Mouse (Mus musculus) G1E (cell line): Measurements from ENCODE around the gene Rassf8. TPM values are rescaled to one million over a fixed set of nuclear protein-coding genes. Genes with fewer than 3 reads are reported as not detected.

Experiments
- ATAC-seq: 2 replicates; pipeline ENCODE4 v1.8.0; 2016; ENCODE audit warnings: mild to moderate bottlenecking; ENCODE audit not compliant: insufficient number of reproducible peaks, poor library complexity, low FRiP score, severe bottlenecking; ENCODE audit errors: extremely low read depth
- DNase-seq: peaks from one replicate; pipeline ENCODE4 v3.0.0; 2012; ENCODE audit warnings: low spot score
- H3K27me3 ChIP-seq: 2 replicates; pipeline ENCODE4 v1.6.1; 2012; ENCODE audit warnings: mild to moderate bottlenecking, low read length, inconsistent platforms; ENCODE audit not compliant: insufficient read depth
- H3K36me3 ChIP-seq: replicated peaks from 2 replicates; pipeline ENCODE3; 2012; ENCODE audit warnings: mild to moderate bottlenecking, inconsistent platforms
- H3K4me1 ChIP-seq: 2 replicates; pipeline ENCODE4 v1.6.1; 2012; ENCODE audit warnings: low read depth, low read length, inconsistent platforms, mixed read lengths; ENCODE audit not compliant: insufficient read depth
- H3K4me3 ChIP-seq: 2 replicates; pipeline ENCODE4 v1.5.1; 2012; ENCODE audit warnings: low read depth, mild to moderate bottlenecking, inconsistent platforms, low read length, moderate library complexity, mixed read lengths
- H3K9me3 ChIP-seq: replicated peaks from 2 replicates; pipeline ENCODE4 v1.6.1; 2012; ENCODE audit warnings: inconsistent platforms
- CTCF ChIP-seq: IDR thresholded peaks from 2 replicates; pipeline ENCODE4 v1.5.1; 2012; ENCODE audit warnings: low read depth, low read length, inconsistent platforms, mixed read lengths
- GATA1 ChIP-seq: IDR thresholded peaks from 2 replicates; pipeline ENCODE4 v1.6.1; 2012; ENCODE audit warnings: borderline replicate concordance, low read length, inconsistent platforms, mixed read lengths
- GATA2 ChIP-seq: IDR thresholded peaks from 2 replicates; pipeline ENCODE4 v1.6.1; 2012; ENCODE audit warnings: low read depth, low read length, inconsistent platforms, borderline replicate concordance
- POLR2AphosphoS5 ChIP-seq: IDR thresholded peaks from 2 replicates; pipeline ENCODE4 v1.6.1; 2012; ENCODE audit warnings: low read depth, low read length, inconsistent platforms; ENCODE audit not compliant: insufficient replicate concordance
- TAL1 ChIP-seq: conservative IDR thresholded peaks from 2 replicates; pipeline ENCODE4 v1.6.1; 2012; ENCODE audit warnings: low read depth, low read length, inconsistent platforms, mixed read lengths
- polyA plus RNA-seq: library from polyadenylated mRNA; stranded (reverse); fragments of >175 nt; gene quantifications from 2 replicates; pipeline ENCODE4 v1.2.3, GENCODE M21; 2012
- total RNA-seq, 2 experiments: library from RNA; stranded (forward) in 1 of 2; stranded (reverse) in 1 of 2; fragments of 200-1000 nt in 1 of 2; fragments of >200 nt in 1 of 2; fragmentation: Nextera tagmentation in 1 of 2; gene quantifications; 2 replicates each; pipeline ENCODE4 v1.2.3; 2014 to 2017

The Rassf8 gene
- total RNA-seq (2014; fragmentation: Nextera tagmentation) (not detected in 2 replicates), total RNA-seq (2017) (under 0.01 and 0.16 TPM in 2 replicates), polyA plus RNA-seq (not detected in 2 replicates)

DNA sequence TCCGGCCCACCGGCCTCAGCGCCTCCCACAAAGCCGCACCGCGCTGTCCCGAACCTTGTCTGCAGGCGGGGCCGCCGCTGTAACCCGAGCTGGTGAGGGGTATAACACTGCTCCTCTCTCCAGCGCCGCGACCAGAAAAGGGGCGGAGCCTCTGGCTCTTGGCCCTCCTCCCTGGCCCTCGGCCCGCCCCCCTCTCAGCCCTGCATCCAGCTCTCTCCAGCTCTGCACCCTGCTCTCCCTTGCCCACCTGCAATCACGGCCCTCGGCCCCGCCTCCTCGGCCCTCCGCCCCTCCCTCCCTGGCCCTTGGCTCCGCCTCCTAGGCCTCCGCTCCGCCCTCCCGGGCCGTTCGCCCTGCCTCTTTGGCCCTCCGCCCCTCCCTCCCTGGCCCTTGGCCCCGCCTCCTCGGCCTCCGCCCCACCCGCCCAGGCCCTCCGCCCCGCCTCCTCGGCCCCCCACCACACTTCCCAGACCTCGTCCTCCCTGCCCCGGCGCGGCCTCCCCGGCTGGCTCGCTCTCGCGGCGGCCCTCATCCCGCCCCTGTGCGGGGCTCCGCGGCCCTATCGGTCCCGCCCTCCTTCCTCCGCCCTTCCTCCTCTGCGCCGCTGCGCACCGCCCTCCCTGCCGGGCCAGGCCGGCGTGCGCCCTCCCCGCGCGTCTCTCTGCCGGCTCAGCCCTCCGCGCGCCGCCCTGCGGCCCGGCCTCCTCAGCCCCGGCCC lies at the start of gene Rassf8:
TSS of gene Rassf8 (plus strand) at position 617 of the 718 bp plus-strand sequence.
- TF ChIP-seq GATA1 (no peak), GATA2 (no peak), CTCF (no peak), TAL1 (no peak), POLR2AphosphoS5 (no peak)
- H3K9me3 ChIP-seq = peaks cover 49% of the 10 kb centered on the region
- DNase-seq (no peak), ATAC-seq (no peak)
- H3K4me1 ChIP-seq = no peaks in the 10 kb centered on the region
- H3K27me3 ChIP-seq = no peaks in the 10 kb centered on the region
- no peaks in the 10 kb centered on the region for H3K36me3 ChIP-seq
- no peak within 1 kb of the TSS; the same call in 1 of the 2 replicates for H3K4me3 ChIP-seq

DNA sequence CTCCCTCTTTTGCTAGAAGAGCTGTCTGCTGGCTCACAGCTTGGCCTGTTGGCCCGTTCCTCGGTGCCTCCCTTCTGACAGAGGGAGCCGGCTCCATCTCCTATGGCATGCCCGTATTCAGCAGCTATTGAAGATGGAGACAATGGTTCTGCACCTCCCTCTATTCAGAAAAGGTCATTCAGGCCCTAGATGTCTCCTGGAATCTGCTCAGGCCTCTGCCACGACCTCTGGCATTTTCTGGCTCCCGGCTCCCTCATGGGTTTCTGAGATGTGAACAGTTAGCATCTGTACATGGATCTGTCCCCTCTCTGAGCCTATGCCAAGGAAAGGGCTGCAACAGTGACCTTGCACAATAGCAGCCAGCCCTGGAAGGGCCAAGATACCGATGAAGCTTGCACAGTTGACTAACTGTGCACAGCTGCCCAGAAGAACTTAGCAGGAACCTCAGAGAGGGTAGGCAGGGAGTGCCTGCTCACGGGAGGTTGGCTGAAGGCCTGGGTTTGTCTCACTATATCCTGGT lies 45.5 kb upstream of the Rassf8 start:
- no peaks in the 10 kb centered on the region for H3K36me3 ChIP-seq
- H3K9me3 ChIP-seq = peaks cover 59% of the 10 kb centered on the region
- ATAC-seq (no peak), DNase-seq (no peak)
- TF ChIP-seq TAL1 (no peak), POLR2AphosphoS5 (no peak), GATA2 (no peak), GATA1 (no peak), CTCF (no peak)
- H3K4me1 ChIP-seq = no peaks in the 10 kb centered on the region
- H3K27me3 ChIP-seq = no peaks in the 10 kb centered on the region
- no peak overlapping the region for H3K4me3 ChIP-seq

DNA sequence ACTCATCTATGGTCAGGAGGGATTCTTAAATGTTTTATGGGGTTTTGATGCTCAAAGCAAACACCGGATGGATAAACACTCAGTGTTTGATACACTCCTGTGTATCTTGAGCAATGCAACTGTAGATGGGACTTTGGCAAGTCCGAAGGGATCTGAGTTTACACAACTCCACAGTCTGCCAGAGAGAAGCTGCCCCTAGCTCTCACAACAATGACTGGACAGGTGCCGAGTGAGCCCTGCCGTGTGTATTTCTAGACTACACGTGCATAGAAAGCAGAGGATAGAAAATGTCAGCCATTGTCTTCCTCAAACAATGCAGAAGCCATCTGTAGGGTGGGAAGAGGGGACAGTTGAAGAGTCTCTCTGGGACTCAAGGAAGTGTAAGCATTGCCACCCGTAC lies 42.9 kb upstream of the Rassf8 start:
- TF ChIP-seq CTCF (no peak), TAL1 (no peak), GATA1 (no peak)
- ATAC-seq (no peak), DNase-seq (no peak)
- no peaks in the 10 kb centered on the region for H3K4me1 ChIP-seq
- H3K9me3 ChIP-seq = peaks cover 51% of the 10 kb centered on the region
- H3K4me3 ChIP-seq = no peak overlapping the region
- H3K27me3 ChIP-seq = no peaks in the 10 kb centered on the region
- no peaks in the 10 kb centered on the region for H3K36me3 ChIP-seq

DNA sequence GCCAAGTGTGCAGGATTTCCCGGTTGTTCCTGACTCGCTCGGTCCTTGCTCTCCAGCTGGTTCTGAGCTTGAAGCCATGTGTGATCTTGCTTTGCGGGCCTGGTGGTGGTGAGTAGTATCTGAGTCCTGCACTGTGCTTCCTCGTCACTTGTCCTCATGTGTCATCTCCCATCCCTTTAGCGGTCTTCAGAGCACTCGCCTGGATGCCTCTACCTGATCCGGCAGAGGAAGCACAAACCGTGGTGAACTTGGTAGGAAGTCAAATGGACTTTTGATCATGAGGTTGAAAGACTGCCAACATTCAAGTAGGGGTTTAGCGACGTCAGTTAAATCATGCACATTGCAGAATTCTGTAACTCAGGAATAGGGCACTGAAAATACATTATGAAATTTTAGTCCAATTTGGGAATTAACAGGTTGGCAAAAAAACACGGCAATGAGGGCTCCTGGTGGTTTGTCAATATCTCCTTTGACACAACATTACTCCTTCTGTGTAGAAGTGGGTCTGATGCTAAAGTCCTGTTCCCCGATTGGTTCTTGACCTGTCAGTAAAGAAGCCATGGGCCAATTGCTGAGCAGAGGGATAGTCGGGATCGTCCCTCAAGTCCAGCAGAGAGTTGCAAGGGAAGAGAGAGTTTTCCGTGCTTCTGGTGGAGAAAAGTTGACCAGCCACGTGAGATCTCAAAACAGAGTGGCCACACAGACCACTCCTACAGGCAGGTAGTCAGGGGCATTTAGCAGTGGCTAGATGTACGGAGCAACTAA lies 36.4 kb upstream of the Rassf8 start:
- Histone ChIP-seq H3K4me1 (no peaks in the 10 kb centered on the region), H3K9me3 (peaks cover 61% of the 10 kb centered on the region), H3K27me3 (no peaks in the 10 kb centered on the region), H3K36me3 (no peaks in the 10 kb centered on the region), H3K4me3 (no peak overlapping the region)
- TF ChIP-seq GATA2 (no peak), TAL1 (no peak), POLR2AphosphoS5 (no peak), CTCF (no peak), GATA1 (no peak)
- ATAC-seq (no peak), DNase-seq (no peak)

DNA sequence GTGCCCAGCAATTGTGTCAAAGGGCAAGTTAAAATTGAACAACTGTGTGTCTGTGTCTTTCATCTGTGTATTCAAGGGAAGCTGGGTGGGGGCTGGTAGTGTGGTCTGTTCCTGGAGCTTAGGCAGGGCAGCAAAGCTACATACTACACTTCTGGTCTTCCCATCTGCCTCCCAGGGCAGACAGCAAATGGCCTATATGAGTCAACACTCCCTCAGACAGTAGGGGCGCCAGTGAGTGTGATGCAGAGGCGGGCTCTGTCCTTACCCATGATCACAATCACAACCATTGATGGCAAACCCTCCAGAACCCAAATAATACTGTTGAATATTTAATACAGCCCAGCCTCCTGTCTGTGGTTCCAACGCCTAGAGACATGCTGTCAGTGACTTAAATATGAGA lies 35.8 kb upstream of the Rassf8 start:
- Histone ChIP-seq H3K4me3 (no peak overlapping the region), H3K9me3 (peaks cover 63% of the 10 kb centered on the region), H3K27me3 (no peaks in the 10 kb centered on the region), H3K4me1 (no peaks in the 10 kb centered on the region), H3K36me3 (no peaks in the 10 kb centered on the region)
- DNase-seq (no peak), ATAC-seq (no peak)
- no peak for TF ChIP-seq CTCF
- TF ChIP-seq TAL1 = no peak

DNA sequence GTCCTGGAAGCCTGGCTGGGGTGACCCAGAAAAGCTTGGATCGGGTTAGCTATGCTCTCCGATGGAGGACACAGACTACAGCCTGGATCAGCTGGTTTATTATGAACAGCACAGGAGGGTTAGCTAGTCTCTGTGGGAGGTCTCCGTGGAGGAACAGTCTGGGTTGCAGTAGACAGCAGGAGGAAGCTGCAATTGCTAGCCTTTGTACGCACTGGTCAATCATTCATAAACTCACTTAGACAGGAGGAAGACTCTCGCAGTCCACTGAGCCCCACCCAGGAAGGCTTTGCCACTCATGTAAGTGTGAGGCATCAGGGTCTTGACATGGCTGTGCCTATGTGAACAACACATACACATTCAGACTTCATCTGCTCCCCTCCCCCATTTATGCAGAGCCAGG lies 35.2 kb upstream of the Rassf8 start:
- ATAC-seq (no peak), DNase-seq (no peak)
- H3K4me1 ChIP-seq = no peaks in the 10 kb centered on the region
- no peaks in the 10 kb centered on the region for H3K27me3 ChIP-seq
- no peaks in the 10 kb centered on the region for H3K36me3 ChIP-seq
- no peak overlapping the region for H3K4me3 ChIP-seq
- peaks cover 68% of the 10 kb centered on the region for H3K9me3 ChIP-seq
- TF ChIP-seq GATA2 = no peak
- TF ChIP-seq GATA1 = no peak
- no peak for TF ChIP-seq CTCF
- TF ChIP-seq TAL1 = no peak
- TF ChIP-seq POLR2AphosphoS5 = no peak
